Mouse (Mus musculus): ENCODE measurements around the gene Card19.

DNA sequence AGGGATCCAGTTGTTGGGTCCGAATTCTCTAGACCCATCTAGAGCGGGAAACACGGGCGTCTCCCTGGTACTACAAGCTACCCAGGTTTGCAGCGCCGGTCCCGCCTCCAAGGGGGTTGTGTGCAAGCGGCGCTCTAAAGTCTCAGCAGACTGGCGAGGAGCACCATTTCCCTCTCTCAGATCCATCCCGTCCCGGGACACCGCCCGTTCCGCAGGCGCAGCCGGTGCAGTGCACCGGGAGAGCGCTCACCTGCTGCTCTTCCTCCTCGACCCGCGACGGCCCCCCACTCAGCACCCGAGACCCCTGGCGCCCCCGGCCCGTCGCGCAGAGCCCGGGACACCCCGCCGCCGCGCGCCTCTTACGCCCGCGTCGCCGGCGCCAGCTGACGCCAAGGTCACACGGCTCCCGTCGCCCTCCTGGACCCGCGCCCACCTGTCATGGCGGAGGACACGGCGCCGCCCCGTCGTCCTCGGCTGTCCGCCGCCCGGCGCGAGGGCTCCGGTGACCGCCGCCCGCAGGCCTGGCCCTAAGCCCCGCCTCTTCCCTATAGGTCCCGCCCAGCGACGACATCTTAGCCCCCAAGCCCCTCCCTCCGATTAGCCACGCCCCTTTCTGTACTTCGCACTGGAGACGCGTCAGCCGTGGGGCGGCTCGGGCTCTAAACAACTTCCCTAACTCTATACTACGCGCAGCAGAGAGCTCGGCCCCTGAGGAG lies at the start of gene Card19:
- TF ChIP-seq CTCF (conservative IDR thresholded peaks at IDR 0.05; ENCODE audit: low read length) = no peak
- no peak for TF ChIP-seq POU5F1 (IDR thresholded peaks at IDR 0.05; ENCODE audit: borderline replicate concordance, low read length)
- no peak for TF ChIP-seq NANOG (IDR thresholded peaks at IDR 0.05; ENCODE audit: borderline replicate concordance, low read length)
